Mouse (Mus musculus): Measurements from ENCODE around the gene Per2. TPM values are rescaled to one million over a fixed set of nuclear protein-coding genes. Genes with fewer than 3 reads are reported as not detected.
"Not testable (repeated sequence)": the region's sequence is repeated elsewhere in the genome, so short reads cannot be mapped to it uniquely, and the experiment has no call there.

Per2 gene
- polyA plus RNA-seq, 1 experiment: 4.9 TPM

DNA sequence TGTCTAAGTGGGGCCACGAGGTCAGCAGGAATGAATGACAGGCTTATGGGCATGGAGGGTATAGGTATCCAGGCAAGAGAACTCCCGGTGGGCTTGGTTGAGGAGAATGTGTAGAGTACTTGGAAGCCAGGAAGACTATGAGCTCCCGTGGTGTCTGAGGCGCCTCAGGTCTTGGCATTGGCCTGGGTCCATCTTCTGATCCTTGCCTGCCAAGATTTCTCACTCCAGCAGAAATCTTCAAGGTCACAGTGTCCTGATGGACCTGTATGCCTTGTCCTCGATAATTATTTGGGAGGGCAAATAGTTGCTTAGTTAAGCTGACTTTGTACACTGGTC is 24.9 kb upstream of the Per2 start:
- H3K27ac ChIP-seq (ENCODE audit: insufficient read depth, low read depth, low read length): no peak overlapping the region
- no peak for TF ChIP-seq CTCF (IDR thresholded peaks at IDR 0.05; ENCODE audit: low read depth, low read length)
- TF ChIP-seq POLR2A (IDR thresholded peaks at IDR 0.05; ENCODE audit: borderline replicate concordance, low read depth, low read length): no peak
- no peaks in the 10 kb centered on the region for H3K4me1 ChIP-seq (ENCODE audit: control insufficient read depth, insufficient read depth, low read length)
- no peak overlapping the region for H3K4me3 ChIP-seq (ENCODE audit: insufficient read depth, low read length)

DNA sequence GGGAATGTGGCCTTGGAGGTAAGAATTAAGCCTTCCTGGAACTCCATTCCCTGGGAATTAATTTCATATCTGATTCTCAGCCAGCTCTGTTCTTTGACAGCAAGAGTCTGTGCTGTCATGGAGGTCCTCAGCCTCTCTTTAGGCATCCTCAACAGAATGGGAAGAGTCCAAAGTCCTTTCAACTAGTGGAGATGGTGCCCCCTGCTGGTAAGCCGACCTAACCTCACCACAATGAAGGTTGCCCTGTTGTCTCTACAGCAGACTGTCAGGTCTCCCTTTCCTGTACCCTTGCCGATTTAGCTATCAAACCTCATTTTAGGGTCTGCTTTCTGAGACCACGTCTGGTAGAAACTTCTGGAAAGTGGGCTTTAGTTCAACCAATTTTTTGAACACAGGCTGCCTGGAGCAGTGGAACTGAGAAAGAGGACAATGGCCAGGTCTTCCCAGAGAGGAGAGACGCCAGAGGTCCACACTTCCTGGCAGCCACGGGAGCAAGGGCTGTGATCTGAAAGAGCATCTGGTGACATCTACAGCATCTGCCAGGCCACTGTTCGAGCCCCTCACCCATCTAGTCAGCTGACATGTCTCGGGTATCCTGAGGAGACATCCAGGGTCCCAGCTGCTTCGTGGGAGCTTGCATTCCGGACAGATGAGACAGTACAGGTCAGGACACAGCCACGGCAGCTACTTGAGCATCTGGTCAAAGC is 24.3 kb upstream of the Per2 start:
- Histone ChIP-seq H3K4me3 (ENCODE audit: insufficient read depth, low read length) (no peak overlapping the region), H3K27ac (ENCODE audit: insufficient read depth, low read depth, low read length) (no peak overlapping the region), H3K4me1 (ENCODE audit: control insufficient read depth, insufficient read depth, low read length) (no peaks in the 10 kb centered on the region)
- TF ChIP-seq CTCF (IDR thresholded peaks at IDR 0.05; ENCODE audit: low read depth, low read length) (peak; percentile 59), POLR2A (IDR thresholded peaks at IDR 0.05; ENCODE audit: borderline replicate concordance, low read depth, low read length) (no peak)

- H3K27ac ChIP-seq (ENCODE audit: insufficient read depth, low read depth, low read length): no peak overlapping the region
- TF ChIP-seq CTCF (IDR thresholded peaks at IDR 0.05; ENCODE audit: low read depth, low read length) (no peak), POLR2A (IDR thresholded peaks at IDR 0.05; ENCODE audit: borderline replicate concordance, low read depth, low read length) (no peak)
Observed at GRCm38 (mm10) chr1:91482616-91483211, 23.6 kb upstream of the Per2 start.

GRCm38 (mm10) chr1:91478958-91479357 is 19.8 kb upstream of the Per2 start:
- TF ChIP-seq POLR2A (IDR thresholded peaks at IDR 0.05; ENCODE audit: borderline replicate concordance, low read depth, low read length) (no peak), CTCF (IDR thresholded peaks at IDR 0.05; ENCODE audit: low read depth, low read length) (no peak)
- no peak overlapping the region for H3K4me3 ChIP-seq (ENCODE audit: insufficient read depth, low read length)
- no peaks in the 10 kb centered on the region for H3K4me1 ChIP-seq (ENCODE audit: control insufficient read depth, insufficient read depth, low read length)
- no peak overlapping the region for H3K27ac ChIP-seq (ENCODE audit: insufficient read depth, low read depth, low read length)

More at GRCm38 (mm10) chr1:91482616-91483211, 23.6 kb upstream of the Per2 start:
- no peak overlapping the region for H3K4me3 ChIP-seq (ENCODE audit: insufficient read depth, low read length)
- no peaks in the 10 kb centered on the region for H3K4me1 ChIP-seq (ENCODE audit: control insufficient read depth, insufficient read depth, low read length)

GRCm38 (mm10) chr1:91478145-91478544 is 19.0 kb upstream of the Per2 start:
- not testable (repeated sequence) for H3K4me1 ChIP-seq (ENCODE audit: control insufficient read depth, insufficient read depth, low read length); H3K27ac ChIP-seq (ENCODE audit: insufficient read depth, low read depth, low read length); H3K4me3 ChIP-seq (ENCODE audit: insufficient read depth, low read length)

DNA sequence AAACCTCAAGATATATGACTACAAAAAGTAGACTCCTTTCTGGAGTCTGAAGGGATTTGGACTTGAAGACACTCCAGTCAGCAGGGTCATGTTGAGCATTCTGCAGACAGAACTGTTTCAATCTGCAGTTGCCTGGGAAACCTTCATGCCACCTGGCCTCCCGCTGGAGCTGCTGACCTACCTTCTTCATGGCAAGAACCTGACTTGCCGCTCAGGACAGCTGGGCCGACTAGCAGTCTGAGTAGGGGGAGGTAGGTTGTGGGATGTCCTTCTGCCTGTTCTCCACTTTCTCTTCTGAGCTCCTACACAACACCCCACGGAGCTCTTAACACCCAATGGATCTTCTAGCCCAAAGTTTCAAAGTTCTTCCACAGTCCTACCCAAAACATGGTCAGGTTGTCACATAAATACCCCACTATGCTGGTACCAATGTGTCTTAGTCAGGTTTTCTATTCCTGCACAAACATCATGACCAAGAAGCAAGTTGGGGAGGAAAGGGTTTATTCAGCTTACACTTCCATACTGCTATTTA is 10.8 kb upstream of the Per2 start:
- Histone ChIP-seq H3K4me1 (ENCODE audit: control insufficient read depth, insufficient read depth, low read length) (no peaks in the 10 kb centered on the region), H3K4me3 (ENCODE audit: insufficient read depth, low read length) (no peak overlapping the region), H3K27ac (ENCODE audit: insufficient read depth, low read depth, low read length) (no peak overlapping the region)
- TF ChIP-seq POLR2A (IDR thresholded peaks at IDR 0.05; ENCODE audit: borderline replicate concordance, low read depth, low read length): no peak

- TF ChIP-seq CTCF (IDR thresholded peaks at IDR 0.05; ENCODE audit: low read depth, low read length) (no peak), POLR2A (IDR thresholded peaks at IDR 0.05; ENCODE audit: borderline replicate concordance, low read depth, low read length) (no peak)
- Histone ChIP-seq H3K27ac (ENCODE audit: insufficient read depth, low read depth, low read length) (no peak overlapping the region), H3K4me1 (ENCODE audit: control insufficient read depth, insufficient read depth, low read length) (no peaks in the 10 kb centered on the region), H3K4me3 (ENCODE audit: insufficient read depth, low read length) (no peak overlapping the region)
Observed at GRCm38 (mm10) chr1:91466186-91466585, 7.1 kb upstream of the Per2 start.

DNA sequence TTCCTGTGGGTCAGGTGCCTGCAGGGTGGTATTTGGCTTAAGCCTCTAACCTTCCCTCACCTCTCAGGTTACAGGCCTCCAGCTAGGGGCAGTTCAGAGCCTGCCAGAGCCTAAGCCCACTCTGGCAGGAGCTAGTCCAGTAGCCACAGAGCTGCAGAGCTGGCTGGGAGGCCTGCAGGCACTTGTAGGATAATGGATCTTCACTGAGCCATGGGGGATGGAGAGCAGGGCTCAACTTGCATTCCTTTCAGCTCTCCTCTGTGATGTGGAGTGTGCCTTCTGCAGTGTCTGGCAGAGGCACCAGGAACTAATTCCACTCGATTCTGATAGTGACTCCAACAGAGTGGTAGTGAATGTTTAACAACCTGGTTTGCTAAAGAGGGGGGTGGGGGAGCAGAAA is 6.1 kb upstream of the Per2 start:
- TF ChIP-seq POLR2A (IDR thresholded peaks at IDR 0.05; ENCODE audit: borderline replicate concordance, low read depth, low read length): no peak
- no peak for TF ChIP-seq CTCF (IDR thresholded peaks at IDR 0.05; ENCODE audit: low read depth, low read length)
- H3K27ac ChIP-seq (ENCODE audit: insufficient read depth, low read depth, low read length): no peak overlapping the region
- no peak overlapping the region for H3K4me3 ChIP-seq (ENCODE audit: insufficient read depth, low read length)
- no peaks in the 10 kb centered on the region for H3K4me1 ChIP-seq (ENCODE audit: control insufficient read depth, insufficient read depth, low read length)

DNA sequence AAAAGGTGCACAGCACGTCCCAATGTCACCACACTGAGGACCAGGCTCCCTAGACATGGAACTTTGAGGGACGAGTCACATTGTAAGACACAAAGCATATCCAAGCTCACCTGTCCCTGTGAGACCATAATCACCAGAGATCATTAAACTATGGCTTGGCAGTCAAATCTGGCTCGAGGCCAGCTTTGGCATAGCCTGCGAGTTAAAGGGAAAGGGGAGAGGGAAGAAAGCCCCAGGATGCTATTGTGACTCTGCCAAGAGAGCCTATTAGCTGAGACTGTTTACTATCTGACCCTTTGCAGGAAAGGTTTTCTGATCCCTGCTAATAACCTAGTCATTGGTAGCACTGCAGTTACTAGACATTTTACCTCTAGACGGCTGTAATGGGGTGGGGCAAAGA is 5.3 kb upstream of the Per2 start:
- Histone ChIP-seq H3K27ac (ENCODE audit: insufficient read depth, low read depth, low read length) (no peak overlapping the region), H3K4me1 (ENCODE audit: control insufficient read depth, insufficient read depth, low read length) (no peaks in the 10 kb centered on the region), H3K4me3 (ENCODE audit: insufficient read depth, low read length) (no peak overlapping the region)
- TF ChIP-seq CTCF (IDR thresholded peaks at IDR 0.05; ENCODE audit: low read depth, low read length) (no peak), POLR2A (IDR thresholded peaks at IDR 0.05; ENCODE audit: borderline replicate concordance, low read depth, low read length) (no peak)

GRCm38 (mm10) chr1:91463336-91463995 is 4.3 kb upstream of the Per2 start:
- Histone ChIP-seq H3K4me1 (ENCODE audit: control insufficient read depth, insufficient read depth, low read length) (peaks cover 1% of the 10 kb centered on the region), H3K4me3 (ENCODE audit: insufficient read depth, low read length) (no peak overlapping the region), H3K27ac (ENCODE audit: insufficient read depth, low read depth, low read length) (no peak overlapping the region)
- TF ChIP-seq POLR2A (IDR thresholded peaks at IDR 0.05; ENCODE audit: borderline replicate concordance, low read depth, low read length) (no peak), CTCF (IDR thresholded peaks at IDR 0.05; ENCODE audit: low read depth, low read length) (no peak)
